Mouse (Mus musculus): ENCODE measurements around the gene 2010111I01Rik. TPM values are rescaled to one million over a fixed set of nuclear protein-coding genes. Genes with fewer than 3 reads are reported as not detected.
A peak's percentile ranks its signal among the peaks of the same experiment; 100 is the strongest.
"Not testable (repeated sequence)": the region's sequence is repeated elsewhere in the genome, so short reads cannot be mapped to it uniquely, and the experiment has no call there.

The 2010111I01Rik gene
- polyA plus RNA-seq, 1 experiment from 2014 or later, result 144 TPM

DNA sequence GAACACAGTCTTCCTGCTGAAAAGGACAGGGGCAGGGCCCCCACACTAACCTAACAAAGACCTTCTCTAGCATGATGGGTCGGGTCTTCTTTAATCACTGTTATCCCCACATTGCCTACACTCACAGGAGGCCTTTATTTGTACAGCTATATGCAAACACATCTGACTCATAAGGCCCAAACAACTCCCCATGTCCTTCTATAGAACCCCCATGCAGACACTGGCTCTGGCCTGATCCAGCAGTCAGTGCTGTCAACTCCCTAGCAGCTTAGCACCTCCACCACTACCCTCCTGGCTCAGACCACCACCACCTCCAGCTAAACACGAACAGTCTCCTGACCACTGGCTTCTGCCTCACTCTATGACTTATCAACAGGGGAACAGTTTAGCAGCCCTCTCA is 382.9 kb downstream of the 2010111I01Rik start:
- no peak for ATAC-seq (ENCODE audit: low read depth)
- Histone ChIP-seq H3K4me2 (ENCODE audit: low read depth, low read length) (no peak overlapping the region), H3K27ac (replicated peaks; ENCODE audit: low read depth, low read length) (no peak overlapping the region), H3K9me3 (ENCODE audit: control insufficient read depth, low read length) (no peaks in the 10 kb centered on the region), H3K9ac (ENCODE audit: low read depth, low read length) (no peak overlapping the region), H3K36me3 (ENCODE audit: control insufficient read depth, insufficient read depth, low read length) (no peaks in the 10 kb centered on the region), H3K4me1 (ENCODE audit: control insufficient read depth, insufficient read depth, low read length) (no peaks in the 10 kb centered on the region), H3K27me3 (replicated peaks; ENCODE audit: control insufficient read depth, insufficient read depth, low read length) (no peaks in the 10 kb centered on the region), H3K4me3 (ENCODE audit: low read depth, low read length) (no peak overlapping the region)
- WGBS, result 81% methylated on average over 2 of the region's 2 CpGs
- no peak for DNase-seq (ENCODE audit: low spot score)

DNA sequence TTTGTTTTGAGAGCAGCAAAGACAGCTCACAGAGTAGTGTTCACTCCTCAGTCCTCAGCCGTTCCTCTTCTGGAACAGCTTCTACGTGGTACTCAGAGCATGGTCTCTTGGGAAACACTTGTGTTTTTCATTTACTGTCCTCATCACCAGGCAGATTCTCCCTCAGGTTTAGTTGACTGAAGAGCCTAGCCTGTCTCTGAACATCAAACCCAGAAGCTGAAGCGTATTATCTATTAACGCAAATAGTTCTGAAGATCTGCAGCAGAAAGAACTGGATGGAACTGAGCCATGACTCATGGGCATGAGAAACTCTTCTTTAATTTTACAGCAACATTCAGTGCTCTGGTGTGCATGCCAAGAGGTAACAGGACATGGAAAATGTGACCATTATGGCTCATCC is 385.4 kb downstream of the 2010111I01Rik start:
- H3K27me3 ChIP-seq (replicated peaks; ENCODE audit: control insufficient read depth, insufficient read depth, low read length), result no peaks in the 10 kb centered on the region
- H3K4me3 ChIP-seq (ENCODE audit: low read depth, low read length), result no peak overlapping the region
- H3K36me3 ChIP-seq (ENCODE audit: control insufficient read depth, insufficient read depth, low read length), result no peaks in the 10 kb centered on the region
- no peak overlapping the region for H3K9ac ChIP-seq (ENCODE audit: low read depth, low read length)
- 81% methylated on average over 4 of the region's 4 CpGs for WGBS
- DNase-seq (ENCODE audit: low spot score), result no peak
- no peak for ATAC-seq (ENCODE audit: low read depth)
- no peaks in the 10 kb centered on the region for H3K4me1 ChIP-seq (ENCODE audit: control insufficient read depth, insufficient read depth, low read length)
- H3K4me2 ChIP-seq (ENCODE audit: low read depth, low read length), result no peak overlapping the region
- no peaks in the 10 kb centered on the region for H3K9me3 ChIP-seq (ENCODE audit: control insufficient read depth, low read length)
- no peak overlapping the region for H3K27ac ChIP-seq (replicated peaks; ENCODE audit: low read depth, low read length)

DNA sequence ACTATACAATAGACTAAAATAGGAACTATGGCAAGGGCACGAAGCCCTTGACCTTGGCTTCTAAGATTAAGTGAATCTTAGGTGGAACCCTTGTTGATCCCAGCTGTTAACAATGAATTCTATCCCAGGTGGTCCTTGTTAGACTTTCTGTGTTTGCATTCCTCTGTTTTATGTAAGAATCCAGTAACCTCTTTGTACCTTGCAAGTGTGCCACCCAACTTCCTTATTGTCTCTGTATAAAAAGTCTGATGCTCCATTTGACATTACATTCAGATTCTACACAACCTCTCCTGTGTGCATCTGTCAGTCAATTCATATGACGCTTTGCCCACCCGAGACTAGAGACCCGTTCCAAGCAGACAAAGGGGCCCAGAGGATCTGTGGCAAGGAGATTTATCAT is 388.6 kb downstream of the 2010111I01Rik start:
- ATAC-seq (ENCODE audit: low read depth); H3K27me3 ChIP-seq (replicated peaks; ENCODE audit: control insufficient read depth, insufficient read depth, low read length); DNase-seq (ENCODE audit: low spot score); H3K36me3 ChIP-seq (ENCODE audit: control insufficient read depth, insufficient read depth, low read length); H3K4me3 ChIP-seq (ENCODE audit: low read depth, low read length); H3K4me1 ChIP-seq (ENCODE audit: control insufficient read depth, insufficient read depth, low read length); H3K4me2 ChIP-seq (ENCODE audit: low read depth, low read length); H3K9me3 ChIP-seq (ENCODE audit: control insufficient read depth, low read length); H3K27ac ChIP-seq (replicated peaks; ENCODE audit: low read depth, low read length); H3K9ac ChIP-seq (ENCODE audit: low read depth, low read length): not testable (repeated sequence)
- WGBS, result 87% methylated on average over 4 of the region's 4 CpGs

DNA sequence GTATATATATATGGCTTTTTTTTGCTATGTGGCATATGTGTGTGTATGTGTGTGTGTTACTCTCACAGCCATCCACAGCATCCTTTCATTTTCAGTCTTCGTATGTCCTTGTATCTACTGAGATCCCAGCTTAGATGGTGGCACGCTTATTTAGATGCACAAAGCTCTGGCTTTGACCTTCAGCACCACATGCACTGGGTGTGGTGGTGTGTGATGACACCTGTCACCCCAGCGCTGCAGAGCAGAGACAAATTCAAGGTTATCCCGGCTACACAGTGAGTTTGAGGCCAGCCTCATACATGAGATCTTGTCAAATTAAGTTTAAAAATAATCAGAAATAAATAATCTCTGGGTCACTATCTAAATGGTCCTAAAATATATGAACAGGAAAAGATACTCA is 391.4 kb downstream of the 2010111I01Rik start:
- no peaks in the 10 kb centered on the region for H3K36me3 ChIP-seq (ENCODE audit: control insufficient read depth, insufficient read depth, low read length)
- H3K27me3 ChIP-seq (replicated peaks; ENCODE audit: control insufficient read depth, insufficient read depth, low read length), result no peaks in the 10 kb centered on the region
- H3K4me1 ChIP-seq (ENCODE audit: control insufficient read depth, insufficient read depth, low read length), result no peaks in the 10 kb centered on the region
- no peak overlapping the region for H3K4me2 ChIP-seq (ENCODE audit: low read depth, low read length)
- 95% methylated on average over 4 of the region's 4 CpGs for WGBS
- no peak overlapping the region for H3K27ac ChIP-seq (replicated peaks; ENCODE audit: low read depth, low read length)
- H3K9me3 ChIP-seq (ENCODE audit: control insufficient read depth, low read length), result no peaks in the 10 kb centered on the region
- no peak overlapping the region for H3K4me3 ChIP-seq (ENCODE audit: low read depth, low read length)
- no peak for ATAC-seq (ENCODE audit: low read depth)
- no peak for DNase-seq (ENCODE audit: low spot score)
- no peak overlapping the region for H3K9ac ChIP-seq (ENCODE audit: low read depth, low read length)

DNA sequence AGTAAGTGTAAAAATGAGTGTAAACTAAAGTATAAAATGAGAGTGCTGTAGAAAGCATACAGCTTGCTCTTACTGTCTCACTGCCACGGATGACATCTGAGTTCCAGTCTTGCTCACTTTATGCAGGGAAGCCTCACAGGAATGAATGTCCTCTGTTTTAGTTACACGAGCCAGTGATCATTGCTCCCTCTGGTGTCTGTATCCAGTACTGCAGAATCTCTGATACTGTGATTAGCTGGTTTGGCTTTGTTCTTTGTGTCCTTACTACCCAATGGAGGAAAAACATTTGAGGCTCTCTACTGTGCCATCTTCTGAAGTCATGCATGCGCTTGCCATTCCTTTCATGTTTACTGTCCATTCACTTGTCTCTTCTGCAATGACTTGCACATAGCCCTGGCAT is 391.9 kb downstream of the 2010111I01Rik start:
- Histone ChIP-seq H3K4me1 (ENCODE audit: control insufficient read depth, insufficient read depth, low read length) (no peaks in the 10 kb centered on the region), H3K27ac (replicated peaks; ENCODE audit: low read depth, low read length) (no peak overlapping the region), H3K9ac (ENCODE audit: low read depth, low read length) (no peak overlapping the region), H3K4me2 (ENCODE audit: low read depth, low read length) (no peak overlapping the region), H3K27me3 (replicated peaks; ENCODE audit: control insufficient read depth, insufficient read depth, low read length) (no peaks in the 10 kb centered on the region), H3K36me3 (ENCODE audit: control insufficient read depth, insufficient read depth, low read length) (no peaks in the 10 kb centered on the region), H3K4me3 (ENCODE audit: low read depth, low read length) (no peak overlapping the region), H3K9me3 (ENCODE audit: control insufficient read depth, low read length) (no peaks in the 10 kb centered on the region)
- DNase-seq (ENCODE audit: low spot score) (peak; percentile 58), ATAC-seq (ENCODE audit: low read depth) (no peak)
- whole genome bisulfite sequencing, result 36% methylated on average over 3 of the region's 3 CpGs

DNA sequence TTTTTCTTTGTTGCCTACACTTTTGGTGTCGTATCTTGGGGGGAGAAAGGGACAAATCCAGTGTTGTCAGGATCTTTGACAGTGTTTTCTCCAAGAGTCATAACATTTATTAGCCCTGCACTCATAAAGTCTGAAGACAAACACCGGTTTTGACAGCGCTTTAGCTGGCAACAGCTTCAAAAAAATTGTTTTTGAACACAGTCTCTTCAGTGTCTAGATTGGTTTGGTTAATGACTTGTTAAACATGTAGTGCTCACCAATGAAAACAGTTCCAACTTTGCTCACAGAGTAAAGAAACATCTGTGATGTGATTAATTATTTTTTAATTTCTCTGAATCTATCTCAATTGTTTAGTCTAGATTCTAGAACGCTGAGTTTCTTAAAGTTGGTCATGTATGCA is 394.7 kb downstream of the 2010111I01Rik start:
- Histone ChIP-seq H3K36me3 (ENCODE audit: control insufficient read depth, insufficient read depth, low read length) (no peaks in the 10 kb centered on the region), H3K4me2 (ENCODE audit: low read depth, low read length) (no peak overlapping the region), H3K9ac (ENCODE audit: low read depth, low read length) (no peak overlapping the region), H3K4me1 (ENCODE audit: control insufficient read depth, insufficient read depth, low read length) (no peaks in the 10 kb centered on the region), H3K27ac (replicated peaks; ENCODE audit: low read depth, low read length) (no peak overlapping the region), H3K27me3 (replicated peaks; ENCODE audit: control insufficient read depth, insufficient read depth, low read length) (no peaks in the 10 kb centered on the region), H3K9me3 (ENCODE audit: control insufficient read depth, low read length) (no peaks in the 10 kb centered on the region), H3K4me3 (ENCODE audit: low read depth, low read length) (no peak overlapping the region)
- WGBS, result 83% methylated on average over 4 of the region's 4 CpGs
- ATAC-seq (ENCODE audit: low read depth) (no peak), DNase-seq (ENCODE audit: low spot score) (no peak)

DNA sequence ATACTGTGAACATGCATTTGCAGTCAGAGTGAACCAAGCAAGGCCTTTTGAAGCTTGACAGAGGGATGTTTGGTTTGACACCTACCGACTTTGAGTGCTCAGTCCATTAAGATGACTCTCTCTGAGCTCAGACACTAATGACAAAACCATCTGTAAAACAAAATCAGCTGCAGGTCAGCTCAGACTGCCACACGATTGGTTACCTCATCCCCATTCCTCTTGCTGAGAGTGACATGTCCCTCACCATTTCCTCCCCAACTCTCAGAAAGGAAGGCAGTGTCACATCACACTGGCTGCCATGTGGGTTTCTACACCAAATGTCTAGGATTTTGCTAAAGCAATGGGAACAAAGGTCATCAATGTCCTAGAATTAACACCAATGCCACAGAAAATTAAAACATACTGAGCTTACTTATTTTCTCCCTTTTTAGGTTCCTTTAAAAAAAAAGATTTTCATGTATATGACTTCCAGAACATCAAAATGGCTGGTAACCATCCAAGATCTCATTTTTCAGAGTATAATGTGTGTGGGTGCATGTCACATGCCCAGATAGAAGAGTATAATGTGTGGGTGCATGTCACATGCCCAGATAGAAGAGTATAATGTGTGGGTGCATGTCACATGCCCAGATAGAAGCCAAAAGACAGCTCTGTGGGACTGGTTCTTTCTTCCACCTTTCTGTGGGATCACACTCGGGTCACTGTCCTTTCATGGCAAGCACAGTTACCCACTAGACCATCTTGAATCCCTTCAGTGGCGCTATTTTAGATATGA is 395.6 kb downstream of the 2010111I01Rik start:
- H3K27me3 ChIP-seq (replicated peaks; ENCODE audit: control insufficient read depth, insufficient read depth, low read length), result no peaks in the 10 kb centered on the region
- H3K4me2 ChIP-seq (ENCODE audit: low read depth, low read length), result no peak overlapping the region
- DNase-seq (ENCODE audit: low spot score) (no peak), ATAC-seq (ENCODE audit: low read depth) (no peak)
- H3K36me3 ChIP-seq (ENCODE audit: control insufficient read depth, insufficient read depth, low read length), result no peaks in the 10 kb centered on the region
- H3K27ac ChIP-seq (replicated peaks; ENCODE audit: low read depth, low read length), result no peak overlapping the region
- H3K4me1 ChIP-seq (ENCODE audit: control insufficient read depth, insufficient read depth, low read length), result no peaks in the 10 kb centered on the region
- WGBS, result 68% methylated on average over 4 of the region's 4 CpGs
- H3K4me3 ChIP-seq (ENCODE audit: low read depth, low read length), result no peak overlapping the region
- no peaks in the 10 kb centered on the region for H3K9me3 ChIP-seq (ENCODE audit: control insufficient read depth, low read length)
- no peak overlapping the region for H3K9ac ChIP-seq (ENCODE audit: low read depth, low read length)

DNA sequence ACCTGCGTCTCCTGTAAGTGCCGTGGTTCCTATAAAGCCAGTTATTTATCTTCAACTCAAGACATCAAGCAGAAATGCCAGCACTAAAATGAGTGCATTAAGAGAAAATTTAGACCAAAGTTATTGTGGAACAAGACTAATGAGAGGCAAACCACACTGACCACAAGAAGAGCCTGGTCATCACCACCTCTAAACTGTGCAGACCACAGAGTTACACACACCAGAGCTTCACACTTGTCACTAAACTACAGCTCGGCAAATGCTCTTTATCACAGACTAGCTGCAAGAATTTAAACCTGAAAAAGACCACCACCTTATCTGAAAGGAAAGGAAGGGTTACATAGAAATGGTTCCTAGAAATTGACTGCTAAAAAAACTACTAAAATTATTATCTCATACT is 397.1 kb downstream of the 2010111I01Rik start:
- Histone ChIP-seq H3K36me3 (ENCODE audit: control insufficient read depth, insufficient read depth, low read length) (no peaks in the 10 kb centered on the region), H3K27me3 (replicated peaks; ENCODE audit: control insufficient read depth, insufficient read depth, low read length) (no peaks in the 10 kb centered on the region), H3K4me1 (ENCODE audit: control insufficient read depth, insufficient read depth, low read length) (no peaks in the 10 kb centered on the region), H3K4me3 (ENCODE audit: low read depth, low read length) (no peak overlapping the region), H3K9me3 (ENCODE audit: control insufficient read depth, low read length) (no peaks in the 10 kb centered on the region), H3K27ac (replicated peaks; ENCODE audit: low read depth, low read length) (no peak overlapping the region), H3K4me2 (ENCODE audit: low read depth, low read length) (no peak overlapping the region), H3K9ac (ENCODE audit: low read depth, low read length) (no peak overlapping the region)
- ATAC-seq (ENCODE audit: low read depth) (no peak), DNase-seq (ENCODE audit: low spot score) (no peak)
- WGBS, result 79% methylated on average over 3 of the region's 3 CpGs

DNA sequence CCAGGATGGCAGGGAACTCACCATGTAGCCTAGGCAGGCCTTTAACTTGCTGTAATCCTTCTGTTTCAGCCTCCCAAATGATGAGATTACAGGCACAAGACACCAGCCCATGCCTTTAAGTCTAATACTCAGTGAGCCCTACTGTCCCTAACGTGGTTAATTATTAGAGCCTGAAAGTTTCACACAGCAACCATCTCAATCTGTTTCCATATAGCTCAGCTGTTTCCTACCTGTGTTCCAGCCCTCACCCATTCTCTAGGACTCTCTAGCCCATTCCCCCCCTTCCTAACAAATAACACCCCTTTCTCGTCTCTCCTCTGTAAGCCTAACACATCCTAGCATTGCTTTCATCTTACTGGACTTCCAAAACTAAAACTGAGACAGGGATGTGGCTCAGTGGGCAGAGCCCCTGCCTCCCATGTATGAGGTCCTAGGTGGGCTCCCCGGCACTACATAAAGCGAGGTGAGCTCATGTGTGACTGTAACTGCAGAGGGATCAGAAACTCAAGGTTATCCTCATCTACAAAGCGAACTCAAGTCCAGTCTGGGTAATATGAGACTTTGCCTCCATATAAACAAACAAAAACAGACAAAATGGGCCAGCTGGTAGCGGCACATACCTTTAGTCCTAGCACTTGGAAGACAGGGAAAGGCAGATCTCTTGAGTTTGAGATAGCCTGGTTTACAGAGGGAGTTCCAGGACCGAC is 408.9 kb downstream of the 2010111I01Rik start:
- WGBS, result 78% methylated on average over 7 of the region's 7 CpGs
- Histone ChIP-seq H3K9me3 (ENCODE audit: control insufficient read depth, low read length) (no peaks in the 10 kb centered on the region), H3K27me3 (replicated peaks; ENCODE audit: control insufficient read depth, insufficient read depth, low read length) (no peaks in the 10 kb centered on the region), H3K27ac (replicated peaks; ENCODE audit: low read depth, low read length) (no peak overlapping the region), H3K4me1 (ENCODE audit: control insufficient read depth, insufficient read depth, low read length) (no peaks in the 10 kb centered on the region), H3K4me2 (ENCODE audit: low read depth, low read length) (no peak overlapping the region), H3K36me3 (ENCODE audit: control insufficient read depth, insufficient read depth, low read length) (no peaks in the 10 kb centered on the region), H3K9ac (ENCODE audit: low read depth, low read length) (no peak overlapping the region), H3K4me3 (ENCODE audit: low read depth, low read length) (no peak overlapping the region)
- DNase-seq (ENCODE audit: low spot score) (no peak), ATAC-seq (ENCODE audit: low read depth) (no peak)

Data from embryonic facial prominence, embryonic 14.5 days (tissue).